Mouse (Mus musculus) testis, adult 2 months (tissue): ENCODE measurements around the gene Ercc6.

ENCODE experiments used
- CTCF ChIP-seq: fragments of 200-500 bp; IDR thresholded peaks from 2 replicates; pipeline ENCODE4 v1.5.1; 2012; ENCODE audit warnings: low read depth, mild to moderate bottlenecking, inconsistent platforms, low read length, moderate library complexity; ENCODE audit not compliant: control insufficient read depth, insufficient read depth, insufficient replicate concordance
- POLR2A ChIP-seq: fragments of 200-500 bp; IDR thresholded peaks from 2 replicates; pipeline ENCODE4 v1.6.1; 2012; ENCODE audit warnings: low read depth, mild to moderate bottlenecking, inconsistent platforms, low read length, moderate library complexity; ENCODE audit not compliant: control insufficient read depth

DNA sequence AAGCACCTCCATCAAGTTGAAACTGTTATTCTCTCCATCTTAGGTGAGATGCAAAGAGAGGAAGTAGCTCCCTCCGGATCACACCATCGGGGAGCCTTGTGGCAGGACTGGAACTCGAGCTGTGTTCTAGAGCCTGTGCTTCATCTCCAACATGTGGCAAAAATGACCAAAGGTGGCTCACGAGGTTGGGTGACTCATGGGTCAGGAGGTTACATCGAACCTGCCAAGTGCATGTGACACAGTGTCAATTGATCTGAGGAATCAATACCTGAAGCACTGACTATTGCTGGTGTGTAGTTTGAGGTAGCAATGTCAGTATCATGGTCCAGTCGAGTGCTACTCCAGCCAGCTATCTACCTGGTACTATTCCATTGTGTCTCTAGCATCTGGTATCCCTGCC lies 36.8 kb upstream of the Ercc6 start:
- no peak for TF ChIP-seq POLR2A
- TF ChIP-seq CTCF: no peak
